Mouse (Mus musculus) testis, adult 2 months (tissue): ENCODE measurements around the gene Fam13a. TPM values are rescaled to one million over a fixed set of nuclear protein-coding genes. Genes with fewer than 3 reads are reported as not detected.

Experiments
- H3K27ac ChIP-seq: fragments of 200-500 bp; 2 replicates; pipeline ENCODE4 v1.5.1; 2012; ENCODE audit warnings: low read depth, low read length; ENCODE audit not compliant: control insufficient read depth, insufficient read depth
- H3K27me3 ChIP-seq: fragments of 200-500 bp; 2 replicates; pipeline ENCODE4 v1.6.1; 2012; ENCODE audit warnings: mild to moderate bottlenecking, low read length, moderate library complexity; ENCODE audit not compliant: control insufficient read depth, insufficient read depth
- H3K36me3 ChIP-seq: fragments of 200-500 bp; 2 replicates; pipeline ENCODE4 v1.6.1; 2012; ENCODE audit warnings: mild to moderate bottlenecking, low read length; ENCODE audit not compliant: control insufficient read depth, insufficient read depth
- H3K4me1 ChIP-seq: fragments of 200-500 bp; 2 replicates; pipeline ENCODE4 v1.6.1; 2012; ENCODE audit warnings: low read length; ENCODE audit not compliant: control insufficient read depth, insufficient read depth
- H3K4me3 ChIP-seq: fragments of 200-500 bp; 2 replicates; pipeline ENCODE4 v1.5.1; 2012; ENCODE audit warnings: low read depth, mild to moderate bottlenecking, low read length, moderate library complexity, mixed read lengths; ENCODE audit not compliant: control insufficient read depth
- CTCF ChIP-seq: fragments of 200-500 bp; IDR thresholded peaks from 2 replicates; pipeline ENCODE4 v1.5.1; 2012; ENCODE audit warnings: low read depth, mild to moderate bottlenecking, inconsistent platforms, low read length, moderate library complexity; ENCODE audit not compliant: control insufficient read depth, insufficient read depth, insufficient replicate concordance
- POLR2A ChIP-seq: fragments of 200-500 bp; IDR thresholded peaks from 2 replicates; pipeline ENCODE4 v1.6.1; 2012; ENCODE audit warnings: low read depth, mild to moderate bottlenecking, inconsistent platforms, low read length, moderate library complexity; ENCODE audit not compliant: control insufficient read depth
- polyA plus RNA-seq: library from polyadenylated mRNA; depleted of rRNA; stranded (reverse); fragments of >200 nt; gene quantifications from 2 replicates; pipeline ENCODE4 v1.2.3, GENCODE M21; 2012

Gene Fam13a
- polyA plus RNA-seq, 1 experiment = 0.30 TPM

- Histone ChIP-seq H3K27me3 (no peaks in the 10 kb centered on the region), H3K4me3 (no peak overlapping the region), H3K36me3 (no peaks in the 10 kb centered on the region), H3K27ac (no peak overlapping the region), H3K4me1 (no peaks in the 10 kb centered on the region)
- no peak for TF ChIP-seq CTCF
- TF ChIP-seq POLR2A = no peak
These were observed 25.8 kb downstream of the Fam13a start for GRCm38 (mm10) chr6:58998528-58998927.

DNA sequence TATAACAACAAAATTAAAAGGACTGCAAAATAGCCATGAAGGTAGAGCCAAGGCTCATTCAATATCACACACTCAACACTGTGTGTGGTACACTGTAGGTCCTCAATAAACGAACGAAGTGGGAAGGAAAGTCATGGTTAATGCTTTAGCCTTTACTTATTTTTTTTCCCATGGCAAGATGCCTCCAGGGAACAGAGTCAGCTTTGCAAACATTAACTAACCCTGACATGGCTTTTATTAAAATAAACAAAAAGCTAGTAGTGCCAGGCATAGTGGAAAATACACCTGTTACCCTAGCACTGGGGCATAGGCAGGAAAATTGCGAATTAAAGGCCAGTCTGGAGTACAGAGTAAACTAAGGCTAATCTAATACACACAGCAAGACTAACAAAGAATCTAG lies 35.2 kb downstream of the Fam13a start:
- Histone ChIP-seq H3K27ac (no peak overlapping the region), H3K27me3 (no peaks in the 10 kb centered on the region), H3K4me3 (no peak overlapping the region), H3K36me3 (no peaks in the 10 kb centered on the region), H3K4me1 (no peaks in the 10 kb centered on the region)
- TF ChIP-seq CTCF (no peak), POLR2A (no peak)

DNA sequence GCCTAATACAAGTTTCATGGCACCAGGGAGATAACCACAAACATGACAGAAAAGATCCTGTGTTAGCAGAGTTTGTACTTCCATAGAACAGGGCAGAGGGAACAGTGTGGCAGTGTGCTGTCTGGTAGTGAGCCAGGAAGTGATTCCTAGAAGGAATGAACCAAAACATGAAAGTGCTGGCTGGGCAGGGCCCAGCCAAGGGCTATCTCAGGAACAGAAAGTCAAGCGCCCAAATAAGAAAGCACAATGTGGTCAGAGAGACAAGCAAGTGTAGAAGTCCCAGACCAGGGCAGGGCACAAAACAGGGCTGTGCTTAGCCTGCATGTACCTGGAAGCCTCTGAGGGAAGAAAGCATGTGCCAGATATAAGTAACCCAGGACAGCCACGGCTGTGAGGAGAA lies 35.6 kb downstream of the Fam13a start:
- TF ChIP-seq POLR2A (no peak), CTCF (no peak)
- H3K27ac ChIP-seq = no peak overlapping the region

GRCm38 (mm10) chr6:58987166-58987565 lies 37.2 kb downstream of the Fam13a start:
- no peaks in the 10 kb centered on the region for H3K36me3 ChIP-seq
- H3K4me3 ChIP-seq = no peak overlapping the region
- no peak overlapping the region for H3K27ac ChIP-seq
- TF ChIP-seq CTCF = no peak
- TF ChIP-seq POLR2A = no peak
- H3K4me1 ChIP-seq = no peaks in the 10 kb centered on the region
- H3K27me3 ChIP-seq = no peaks in the 10 kb centered on the region

More for the DNA sequence above, 35.6 kb downstream of the Fam13a start:
- Histone ChIP-seq H3K4me1 (no peaks in the 10 kb centered on the region), H3K4me3 (no peak overlapping the region), H3K27me3 (no peaks in the 10 kb centered on the region), H3K36me3 (no peaks in the 10 kb centered on the region)

DNA sequence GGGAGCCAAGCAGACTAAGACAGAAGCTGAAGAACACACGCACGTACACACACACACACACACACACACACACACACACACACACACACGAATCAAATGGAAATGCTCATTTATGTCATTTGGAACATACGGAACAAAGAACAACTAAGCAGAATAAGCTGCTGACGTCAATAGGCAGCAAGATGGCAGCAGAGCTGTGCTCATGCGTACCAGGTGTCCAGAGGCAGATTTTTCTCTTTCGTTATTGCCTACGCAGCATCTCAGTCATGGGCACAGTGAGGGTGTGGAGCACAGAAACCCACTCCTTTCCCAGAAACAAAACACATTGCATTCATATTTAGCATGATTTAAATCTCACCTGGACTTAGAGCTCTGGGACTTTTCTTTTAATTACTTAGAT lies 39.2 kb downstream of the Fam13a start:
- Histone ChIP-seq H3K4me1 (no peaks in the 10 kb centered on the region), H3K27me3 (no peaks in the 10 kb centered on the region), H3K4me3 (no peak overlapping the region), H3K27ac (no peak overlapping the region), H3K36me3 (no peaks in the 10 kb centered on the region)
- TF ChIP-seq CTCF = no peak
- no peak for TF ChIP-seq POLR2A

DNA sequence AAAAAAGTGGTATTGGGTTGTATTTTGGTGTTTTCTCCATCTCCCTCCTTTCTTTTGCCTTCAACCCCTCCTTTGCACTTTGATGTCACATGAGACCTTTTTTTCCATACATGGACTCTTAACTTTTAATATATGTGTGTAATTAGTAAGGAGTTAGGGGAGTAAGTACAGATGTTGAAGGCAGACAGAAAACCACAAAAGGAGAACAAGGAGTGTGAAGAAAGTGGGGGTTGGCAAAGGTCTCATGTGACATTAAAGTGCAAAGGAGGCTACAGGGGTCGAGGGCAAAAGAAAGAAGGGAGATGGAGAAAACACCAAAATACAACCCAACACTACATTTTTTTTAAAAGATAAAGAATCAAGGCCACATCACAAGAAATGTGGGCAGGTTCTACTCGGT lies 49.1 kb downstream of the Fam13a start:
- Histone ChIP-seq H3K27me3 (no peaks in the 10 kb centered on the region), H3K27ac (no peak overlapping the region), H3K4me3 (no peak overlapping the region), H3K4me1 (no peaks in the 10 kb centered on the region), H3K36me3 (no peaks in the 10 kb centered on the region)
- no peak for TF ChIP-seq POLR2A
- TF ChIP-seq CTCF = no peak

DNA sequence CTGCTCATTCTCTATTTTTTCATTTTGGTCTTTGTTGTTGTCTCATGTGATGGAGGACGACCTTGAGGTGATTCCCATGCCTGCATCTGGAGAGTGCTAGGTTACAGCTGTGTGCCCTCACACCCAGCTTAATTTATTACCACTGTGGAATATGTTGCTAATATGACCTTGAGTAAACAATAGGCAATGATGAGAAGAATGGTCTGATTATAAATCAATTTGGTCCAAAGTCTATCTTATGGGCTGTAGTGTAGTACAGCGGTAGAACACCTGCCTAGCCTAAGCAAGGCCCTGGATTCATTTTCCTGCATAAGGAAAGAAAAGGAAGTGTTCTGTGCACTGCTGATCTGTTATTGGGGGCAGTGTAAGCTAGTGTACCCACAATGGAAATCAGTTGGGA lies 49.9 kb downstream of the Fam13a start:
- H3K4me3 ChIP-seq = no peak overlapping the region
- TF ChIP-seq POLR2A (no peak), CTCF (no peak)
- H3K36me3 ChIP-seq = no peaks in the 10 kb centered on the region

DNA sequence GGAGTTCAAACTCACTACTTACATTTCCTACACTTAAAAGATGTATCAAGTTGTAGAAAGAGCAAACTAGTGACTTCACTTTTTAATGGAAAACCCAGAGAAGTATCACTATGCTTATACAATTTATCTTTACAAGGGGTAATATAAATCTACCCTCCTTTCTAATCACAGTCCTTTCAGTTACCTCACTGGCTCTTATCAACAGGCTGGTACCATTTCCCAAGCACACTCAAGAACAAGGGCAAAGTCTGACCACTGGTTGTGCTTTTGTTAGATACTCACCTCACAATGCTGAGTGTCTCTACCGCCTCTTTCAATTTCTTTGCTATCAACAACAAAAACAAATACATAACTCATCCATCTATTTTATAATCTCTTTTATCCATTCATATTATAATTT lies 51.5 kb downstream of the Fam13a start:
- TF ChIP-seq POLR2A = no peak
- no peak for TF ChIP-seq CTCF
- Histone ChIP-seq H3K4me3 (no peak overlapping the region), H3K27me3 (no peaks in the 10 kb centered on the region), H3K4me1 (no peaks in the 10 kb centered on the region), H3K27ac (no peak overlapping the region), H3K36me3 (no peaks in the 10 kb centered on the region)

More for the DNA sequence above, 49.9 kb downstream of the Fam13a start:
- Histone ChIP-seq H3K27ac (no peak overlapping the region), H3K27me3 (no peaks in the 10 kb centered on the region), H3K4me1 (no peaks in the 10 kb centered on the region)
